17 mouse cellular contexts compared by ENCODE assay signal in genomic region chr19:21415377-21415776, GRCm38 (mm10).
"Had no signal": no experiment of that assay in that cellular context is flagged by ENCODE, and none has a peak within 500 bp of the region (broad histone marks: within the 10 kb centered on the region; RNA-seq: fewer than 3 reads in every experiment).

No protein-coding gene starts in this region.

- H3K4me1 ChIP-seq: neural tube, embryonic 12.5 days; neural tube, embryonic 13.5 days; neural tube, embryonic 15.5 days; stomach, embryonic 15.5 days had no signal

- H3K4me3 ChIP-seq: neural tube, embryonic 12.5 days; neural tube, embryonic 13.5 days; neural tube, embryonic 15.5 days; stomach, embryonic 15.5 days had no signal

- DNase-seq: retina, postnatal 1 day; right cerebral cortex, adult 18-20 months; right cerebral cortex, postnatal 14 days; right cerebral cortex, postnatal 25 days; right cerebral cortex, postnatal 4 days; spleen, adult 18-20 months; thymus, adult 18-20 months; thymus, adult 2 months; thymus, postnatal 14 days; thymus, postnatal 25 days; thymus, postnatal 36 days; thymus, postnatal 4 days had no signal

- H3K27ac ChIP-seq: neural tube, embryonic 12.5 days; neural tube, embryonic 13.5 days; neural tube, embryonic 15.5 days; stomach, embryonic 15.5 days; stomach, postnatal 0 days had no signal
